ENCODE assay signal across 24 mouse cellular contexts in the genomic region with DNA sequence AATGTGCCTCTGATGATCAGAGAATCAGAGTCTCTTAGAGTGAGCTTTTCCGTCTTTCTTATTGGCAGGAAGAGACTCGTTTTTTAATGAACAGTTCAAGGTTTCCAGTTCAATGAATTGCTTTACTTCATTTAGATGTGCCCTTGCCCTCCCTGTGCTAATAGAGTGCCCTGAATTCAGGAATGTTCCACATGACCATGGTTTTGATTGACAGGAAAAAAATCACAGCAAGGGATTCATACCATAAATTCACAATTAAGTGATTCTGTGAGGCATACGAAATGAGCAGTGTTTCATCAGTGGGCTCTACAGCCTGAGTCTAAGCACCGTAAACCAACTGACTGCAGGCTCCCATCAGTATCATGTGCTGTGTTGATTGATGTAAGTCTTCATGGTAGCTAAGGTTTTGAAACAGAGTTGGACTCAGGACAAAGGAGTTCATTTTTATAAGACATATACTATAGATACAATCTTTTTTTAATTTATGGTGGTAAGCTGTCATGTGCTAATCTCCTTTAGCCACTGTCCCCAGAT.
A peak's percentile ranks its signal among the peaks of the same experiment; 100 is the strongest.
DNase-seq lines count a peak whose midpoint lies in the region; ATAC-seq and TF ChIP-seq lines count a peak whose summit lies in the region.
"Had no signal": no experiment of that assay in that cellular context is flagged by ENCODE, and none has a peak within 500 bp of the region (broad histone marks: within the 10 kb centered on the region; RNA-seq: fewer than 3 reads in every experiment).

No protein-coding gene starts in this region.

- DNase-seq in forebrain, embryonic 14.5 days (ENCODE audit: low spot score): peak; percentile 32
- DNase-seq in midbrain, embryonic 11.5 days (ENCODE audit: low spot score, missing footprints): peak; percentile 67
- DNase-seq in midbrain, embryonic 14.5 days: no peak
- peak; percentile 54 for DNase-seq in brain, embryonic 14.5 days (ENCODE audit: low read depth)
- peak; percentile 79 for DNase-seq in retina, postnatal 1 day
- DNase-seq in kidney, postnatal 4 days: no peak
- DNase-seq: adrenal gland, adult 8-10 months; adrenal gland, postnatal 25 days; cerebellum, adult 18-20 months; cerebellum, adult 9-11 months; cerebellum, postnatal 25 days; forebrain, postnatal 0 days; gastrocnemius, adult 2 months; gastrocnemius, postnatal 14 days; heart, adult 11 months; kidney, adult 11 months had no signal

- H3K4me2 ChIP-seq in forebrain, embryonic 14.5 days (ENCODE audit: low read length): no peak overlapping the region
- H3K4me2 ChIP-seq in forebrain, embryonic 15.5 days (replicated peaks): no peak overlapping the region
- H3K4me2 ChIP-seq in midbrain, embryonic 11.5 days: no peak overlapping the region
- no peak overlapping the region for H3K4me2 ChIP-seq in midbrain, embryonic 14.5 days (ENCODE audit: low read length)
- H3K4me2 ChIP-seq: embryonic facial prominence, embryonic 12.5 days; embryonic facial prominence, embryonic 15.5 days; heart, embryonic 11.5 days; hindbrain, embryonic 15.5 days; intestine, embryonic 15.5 days had no signal

- no peak overlapping the region for H3K4me3 ChIP-seq in forebrain, embryonic 14.5 days (ENCODE audit: low read depth, low read length)
- no peak overlapping the region for H3K4me3 ChIP-seq in forebrain, embryonic 15.5 days
- no peak overlapping the region for H3K4me3 ChIP-seq in midbrain, embryonic 11.5 days (ENCODE audit: low read depth, low read length)
- H3K4me3 ChIP-seq in midbrain, embryonic 14.5 days (replicated peaks; ENCODE audit: low read depth, low read length): no peak overlapping the region
- H3K4me3 ChIP-seq: embryonic facial prominence, embryonic 12.5 days; embryonic facial prominence, embryonic 15.5 days; gastrocnemius, adult 2 months; hindbrain, embryonic 15.5 days; intestine, embryonic 15.5 days had no signal

- no peaks in the 10 kb centered on the region for H3K9me3 ChIP-seq in forebrain, embryonic 14.5 days (replicated peaks; ENCODE audit: control insufficient read depth, low read length)
- H3K9me3 ChIP-seq in forebrain, embryonic 15.5 days: no peaks in the 10 kb centered on the region
- H3K9me3 ChIP-seq in midbrain, embryonic 11.5 days (ENCODE audit: control insufficient read depth, low read length): no peaks in the 10 kb centered on the region
- no peaks in the 10 kb centered on the region for H3K9me3 ChIP-seq in midbrain, embryonic 14.5 days (ENCODE audit: control insufficient read depth, low read length)
- H3K9me3 ChIP-seq: embryonic facial prominence, embryonic 12.5 days; embryonic facial prominence, embryonic 15.5 days; hindbrain, embryonic 15.5 days; intestine, embryonic 15.5 days had no signal

- no peak overlapping the region for H3K9ac ChIP-seq in forebrain, embryonic 14.5 days (ENCODE audit: low read length)
- no peak overlapping the region for H3K9ac ChIP-seq in forebrain, embryonic 15.5 days (replicated peaks)
- H3K9ac ChIP-seq in midbrain, embryonic 11.5 days (ENCODE audit: low read length): no peak overlapping the region
- no peak overlapping the region for H3K9ac ChIP-seq in midbrain, embryonic 14.5 days (replicated peaks; ENCODE audit: low read length)
- H3K9ac ChIP-seq: embryonic facial prominence, embryonic 12.5 days; embryonic facial prominence, embryonic 15.5 days; forebrain, postnatal 0 days; hindbrain, embryonic 15.5 days; intestine, embryonic 15.5 days had no signal

- peaks cover 20% of the 10 kb centered on the region for H3K4me1 ChIP-seq in forebrain, embryonic 14.5 days (ENCODE audit: control insufficient read depth, insufficient read depth, low read length)
- H3K4me1 ChIP-seq in forebrain, embryonic 15.5 days: peaks cover 26% of the 10 kb centered on the region
- H3K4me1 ChIP-seq in midbrain, embryonic 11.5 days (ENCODE audit: control insufficient read depth, insufficient read depth, low read length): peaks cover 10% of the 10 kb centered on the region
- peaks cover 10% of the 10 kb centered on the region; the same call in 1 of the 2 replicates for H3K4me1 ChIP-seq in midbrain, embryonic 14.5 days (ENCODE audit: control insufficient read depth, insufficient read depth, low read length)
- H3K4me1 ChIP-seq: embryonic facial prominence, embryonic 15.5 days; intestine, embryonic 15.5 days had no signal

- no peak for ATAC-seq in forebrain, embryonic 14.5 days
- no peak for ATAC-seq in forebrain, embryonic 15.5 days (replicated peaks)
- no peak for ATAC-seq in midbrain, embryonic 11.5 days (ENCODE audit: low FRiP score)
- no peak for ATAC-seq in midbrain, embryonic 14.5 days (ENCODE audit: low FRiP score, low TSS enrichment)
- ATAC-seq: activated CD4-positive, CD25-positive, alpha-beta regulatory T cell, adult 4 months; CD4-positive, CD25-positive, alpha-beta regulatory T cell, adult 4 months; forebrain, postnatal 0 days had no signal

- no peak overlapping the region for H3K27ac ChIP-seq in forebrain, embryonic 14.5 days (ENCODE audit: low read depth, low read length)
- no peak overlapping the region for H3K27ac ChIP-seq in forebrain, embryonic 15.5 days (replicated peaks)
- no peak overlapping the region for H3K27ac ChIP-seq in midbrain, embryonic 11.5 days (ENCODE audit: low read depth, low read length)
- no peak overlapping the region for H3K27ac ChIP-seq in midbrain, embryonic 14.5 days (replicated peaks; ENCODE audit: low read depth, low read length)
- H3K27ac ChIP-seq: embryonic facial prominence, embryonic 12.5 days; embryonic facial prominence, embryonic 15.5 days; gastrocnemius, adult 2 months; hindbrain, embryonic 15.5 days; intestine, embryonic 15.5 days had no signal

- no peak for TF ChIP-seq POLR2A in brain, embryonic 14.5 days (IDR thresholded peaks at IDR 0.05; ENCODE audit: borderline replicate concordance, extremely low read depth, insufficient read depth, insufficient read length, poor library complexity, severe bottlenecking)

- no peak for TF ChIP-seq CTCF in brain, embryonic 14.5 days (IDR thresholded peaks at IDR 0.05; ENCODE audit: borderline replicate concordance, extremely low read depth, insufficient read depth, insufficient read length)

- 22% methylated on average over 4 of the region's 4 CpGs for WGBS in forebrain, embryonic 14.5 days
- WGBS in forebrain, embryonic 15.5 days: 26% methylated on average over 4 of the region's 4 CpGs
- WGBS in midbrain, embryonic 11.5 days: 77% methylated on average over 4 of the region's 4 CpGs
- WGBS in midbrain, embryonic 14.5 days: 53% methylated on average over 4 of the region's 4 CpGs

- H3K36me3 ChIP-seq in forebrain, embryonic 14.5 days (ENCODE audit: control insufficient read depth, insufficient read depth, low read length): no peaks in the 10 kb centered on the region
- H3K36me3 ChIP-seq in forebrain, embryonic 15.5 days: no peaks in the 10 kb centered on the region
- H3K36me3 ChIP-seq in midbrain, embryonic 11.5 days (ENCODE audit: control insufficient read depth, insufficient read depth, low read length): no peaks in the 10 kb centered on the region
- H3K36me3 ChIP-seq in midbrain, embryonic 14.5 days (ENCODE audit: control insufficient read depth, insufficient read depth, low read length): no peaks in the 10 kb centered on the region
- H3K36me3 ChIP-seq: embryonic facial prominence, embryonic 12.5 days; embryonic facial prominence, embryonic 15.5 days; hindbrain, embryonic 15.5 days; intestine, embryonic 15.5 days had no signal

- H3K27me3 ChIP-seq in forebrain, embryonic 14.5 days (replicated peaks; ENCODE audit: control insufficient read depth, insufficient read depth, low read length): no peaks in the 10 kb centered on the region
- H3K27me3 ChIP-seq in forebrain, embryonic 15.5 days: no peaks in the 10 kb centered on the region
- H3K27me3 ChIP-seq in midbrain, embryonic 11.5 days (ENCODE audit: control insufficient read depth, insufficient read depth, low read length): no peaks in the 10 kb centered on the region
- no peaks in the 10 kb centered on the region for H3K27me3 ChIP-seq in midbrain, embryonic 14.5 days (ENCODE audit: control insufficient read depth, insufficient read depth, low read length)
- H3K27me3 ChIP-seq: embryonic facial prominence, embryonic 12.5 days; embryonic facial prominence, embryonic 15.5 days; hindbrain, embryonic 15.5 days; intestine, embryonic 15.5 days had no signal

Comparison
In these comparisons a context has a peak if more than half of its experiments do, and no peak if none do; other contexts are left out.
1. DNase-seq: peak in forebrain, embryonic 14.5 days (single experiment), midbrain, embryonic 11.5 days (single experiment), brain, embryonic 14.5 days (single experiment) and retina, postnatal 1 day (single experiment); none in midbrain, embryonic 14.5 days (single experiment) and kidney, postnatal 4 days (0 of 2).